Mouse (Mus musculus) adrenal gland, adult (tissue): ENCODE measurements at regions not wholly inside any gene's neighbourhood (a gene's known extent, or its start where the extent isn't known, plus 50 kb on each side); places are given as distances from the start of the nearest gene placed in this dataset.

Experiments
- DNase-seq, 2 experiments: peaks; one replicate each; pipeline ENCODE4 v3.0.0; 2022 to 2023; ENCODE audit warnings: low spot score in 1 of 2; ENCODE audit not compliant: inconsistent age in 2 of 2

GRCm38 (mm10) chr14:48754080-48754720 is 80.6 kb upstream of the Otx2 start:
- no peak for DNase-seq

GRCm38 (mm10) chr14:48753517-48754079 is 80.0 kb upstream of the Otx2 start:
- DNase-seq: no peak

DNA sequence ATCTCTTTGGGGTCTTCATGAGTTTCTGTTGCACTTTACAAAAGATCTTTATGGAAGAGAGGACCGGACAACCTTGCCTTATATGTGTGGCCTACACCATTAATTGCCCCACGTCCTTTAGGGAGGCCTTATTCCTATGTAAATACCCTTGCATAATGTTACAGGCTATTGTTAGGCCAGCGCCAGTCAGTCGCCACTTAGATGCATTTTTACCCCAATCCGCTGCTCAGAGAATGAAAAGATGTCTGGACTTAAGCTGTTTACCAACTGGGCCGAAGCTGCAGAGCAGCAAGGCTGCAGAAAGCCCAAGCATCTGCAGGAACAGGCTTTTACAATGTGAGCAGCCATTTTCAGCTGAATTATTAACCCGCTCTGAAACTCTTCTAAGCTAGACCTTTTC is 79.5 kb upstream of the Otx2 start:
- no peak for DNase-seq

GRCm38 (mm10) chr14:48752579-48752905 is 78.9 kb upstream of the Otx2 start:
- no peak for DNase-seq

DNA sequence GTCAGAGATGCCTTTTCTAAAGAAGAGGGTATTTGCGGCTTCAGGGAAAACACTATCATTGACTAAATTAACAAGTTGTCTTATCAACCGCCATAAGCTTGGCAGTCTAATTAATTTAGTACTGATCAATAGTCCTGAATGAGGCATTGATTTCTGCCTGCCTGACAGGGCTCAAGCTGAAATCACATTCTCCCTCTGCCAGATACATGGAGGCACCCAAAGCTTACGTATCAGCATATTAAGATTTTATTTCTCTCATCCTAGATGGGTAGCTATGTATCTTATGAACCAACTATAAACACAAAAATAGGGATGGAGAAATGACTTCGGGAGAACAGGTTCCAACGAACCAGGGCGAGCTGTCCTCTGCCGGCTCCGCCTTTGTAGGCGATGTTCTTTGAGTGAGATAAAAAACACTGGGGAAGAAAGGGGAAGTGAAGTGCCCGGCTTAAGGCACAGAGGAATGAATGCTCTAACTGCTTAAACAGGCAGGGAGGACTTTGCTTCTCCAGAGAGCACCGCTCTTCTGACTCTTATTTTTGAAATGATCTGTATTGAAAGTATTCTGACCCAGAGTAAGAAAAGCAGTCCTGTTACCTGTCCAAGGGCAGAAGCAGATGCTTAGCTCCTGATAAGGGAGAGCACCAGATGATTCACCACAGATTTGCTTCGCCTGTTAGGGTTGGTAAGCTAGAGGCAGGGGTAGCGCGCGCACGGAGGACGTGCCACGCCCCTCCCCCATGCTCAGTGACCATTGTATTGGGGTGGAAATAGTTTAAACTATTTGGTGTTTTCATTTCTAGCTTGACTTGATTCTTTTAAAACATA is 78.3 kb upstream of the Otx2 start:
- no peak for DNase-seq

DNA sequence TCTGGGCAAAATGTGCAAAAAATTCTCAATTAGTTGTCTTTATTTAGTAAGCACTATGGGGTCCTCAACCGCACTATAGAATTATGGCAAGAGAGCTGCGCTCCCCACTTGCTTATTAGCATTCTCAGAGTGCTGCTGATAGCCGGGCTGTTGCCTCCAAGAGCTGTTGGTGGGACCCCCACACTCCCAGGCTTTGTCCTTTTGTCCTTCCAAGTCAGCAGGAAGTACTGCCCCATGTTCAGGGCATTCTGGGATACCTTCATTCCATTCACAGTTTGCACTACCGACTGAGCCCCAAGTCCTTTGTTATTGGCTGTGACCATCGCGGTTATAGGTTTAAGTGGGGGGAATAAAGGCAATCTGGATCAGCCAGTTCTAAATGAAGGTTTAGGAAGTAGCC is 77.4 kb upstream of the Otx2 start:
- DNase-seq: no peak

- DNase-seq: no peak
These were observed 75.4 kb upstream of the Otx2 start for GRCm38 (mm10) chr14:48748976-48749375.

DNA sequence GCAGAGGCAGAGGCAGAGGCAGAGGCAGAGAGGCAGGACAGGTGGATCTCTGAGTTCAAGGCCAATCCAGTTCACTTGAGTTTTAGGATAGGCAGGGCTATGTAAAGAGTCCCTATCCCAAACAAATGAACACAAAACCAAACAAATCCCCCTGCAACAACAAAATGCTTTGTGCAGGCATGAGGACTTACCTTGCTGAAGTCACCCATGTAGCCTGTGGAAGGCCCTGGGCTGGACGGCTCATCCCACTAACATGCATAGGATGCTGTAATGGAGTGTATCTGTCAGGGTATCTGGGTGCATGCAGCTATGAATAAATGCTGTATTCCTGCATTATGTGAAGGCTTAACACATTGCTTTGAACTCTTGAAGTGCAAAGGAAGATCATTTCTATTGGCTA is 74.3 kb upstream of the Otx2 start:
- no peak for DNase-seq

GRCm38 (mm10) chr14:48740942-48741602 is 67.5 kb upstream of the Otx2 start:
- no peak for DNase-seq

- DNase-seq: no peak
These were observed 65.5 kb upstream of the Otx2 start for GRCm38 (mm10) chr14:48739121-48739520.

GRCm38 (mm10) chr14:48738641-48739040 is 65.0 kb upstream of the Otx2 start:
- DNase-seq: no peak

- DNase-seq: no peak
These were observed 64.6 kb upstream of the Otx2 start for GRCm38 (mm10) chr14:48738213-48738612.

- DNase-seq: no peak
These were observed 63.6 kb upstream of the Otx2 start for GRCm38 (mm10) chr14:48736969-48737860.

GRCm38 (mm10) chr14:48736211-48736610 is 62.6 kb upstream of the Otx2 start:
- no peak for DNase-seq

- no peak for DNase-seq
These were observed 56.4 kb upstream of the Otx2 start for GRCm38 (mm10) chr14:48729996-48730395.
